Mouse (Mus musculus) CH12.LX (cell line): ENCODE measurements around the gene Gpr157. TPM values are rescaled to one million over a fixed set of nuclear protein-coding genes. Genes with fewer than 3 reads are reported as not detected.

Experiments
- DNase-seq: peaks from one replicate; pipeline ENCODE4 v3.0.0-alpha.2; 2013; ENCODE audit errors: extremely low read depth
- H3K27ac ChIP-seq: 2 replicates; pipeline ENCODE4 v1.5.1; 2012; ENCODE audit warnings: low read depth, mild to moderate bottlenecking, control low read depth, moderate library complexity; ENCODE audit not compliant: insufficient read depth
- H3K27me3 ChIP-seq: replicated peaks from 2 replicates; pipeline ENCODE3; 2012; ENCODE audit warnings: inconsistent platforms
- H3K36me3 ChIP-seq, 2 experiments: replicated peaks in 1 of 2; 2 replicates each; pipeline versions ENCODE3 to v1.6.1; 2012; ENCODE audit warnings: inconsistent platforms in 1 of 2, low read length in 1 of 2, mild to moderate bottlenecking in 1 of 2, mixed read lengths in 1 of 2, moderate library complexity in 1 of 2; ENCODE audit not compliant: control insufficient read depth in 1 of 2, insufficient read depth in 1 of 2
- H3K4me1 ChIP-seq, 2 experiments: 2 replicates each; pipeline ENCODE4 v1.6.1; 2012; ENCODE audit warnings: inconsistent platforms in 1 of 2, moderate library complexity in 1 of 2; ENCODE audit not compliant: insufficient read depth in 2 of 2, control insufficient read depth in 1 of 2
- H3K4me2 ChIP-seq: 2 replicates; pipeline ENCODE4 v1.6.1; 2012; ENCODE audit warnings: low read depth, mild to moderate bottlenecking, control low read depth; ENCODE audit not compliant: poor library complexity, insufficient read depth, severe bottlenecking
- H3K4me3 ChIP-seq, 3 experiments: fragments of 150-350 bp in 1 of 3; sonication (generic) in 1 of 3; replicated peaks in 1 of 3; 2 replicates each; pipeline versions ENCODE3 to v1.5.1; 2011 to 2012; ENCODE audit warnings: low read depth in 2 of 3, low read length in 2 of 3, mild to moderate bottlenecking in 2 of 3, moderate library complexity in 2 of 3, control low read depth in 1 of 3, improper control_type of control experiment in 1 of 3, inconsistent platforms in 1 of 3, mixed read lengths in 1 of 3; ENCODE audit not compliant: poor library complexity in 1 of 3
- H3K79me2 ChIP-seq: replicated peaks from 2 replicates; pipeline ENCODE4 v1.6.1; 2012; ENCODE audit warnings: mild to moderate bottlenecking, moderate library complexity; ENCODE audit not compliant: control insufficient read depth, poor library complexity, insufficient read depth, severe bottlenecking; ENCODE audit errors: extremely low read depth
- H3K9ac ChIP-seq: 2 replicates; pipeline ENCODE4 v1.6.1; 2012; ENCODE audit warnings: low read depth, mild to moderate bottlenecking, control low read depth, moderate library complexity; ENCODE audit not compliant: insufficient read depth
- H3K9me3 ChIP-seq: replicated peaks from 2 replicates; pipeline ENCODE3; 2012; ENCODE audit warnings: low read length, inconsistent platforms, mixed read lengths
- BHLHE40 ChIP-seq: IDR thresholded peaks from 2 replicates; pipeline ENCODE4 v1.6.1; 2011; ENCODE audit warnings: mild to moderate bottlenecking, low read depth, low read length, improper control_type of control experiment
- CHD2 ChIP-seq: IDR thresholded peaks from 2 replicates; pipeline ENCODE4 v1.6.1; 2011; ENCODE audit warnings: low read length, improper control_type of control experiment
- CTCF ChIP-seq, 2 experiments: IDR thresholded peaks in 1 of 2; conservative IDR thresholded peaks in 1 of 2; 2 replicates each; pipeline ENCODE4 v1.5.1; 2011 to 2012; ENCODE audit warnings: low read depth in 2 of 2, low read length in 2 of 2, improper control_type of control experiment in 1 of 2, inconsistent platforms in 1 of 2, mild to moderate bottlenecking in 1 of 2, moderate library complexity in 1 of 2
- E2F4 ChIP-seq: IDR thresholded peaks from 2 replicates; pipeline ENCODE4 v1.6.1; 2011; ENCODE audit warnings: low read depth, low read length, improper control_type of control experiment; ENCODE audit not compliant: insufficient replicate concordance
- ELF1 ChIP-seq: IDR thresholded peaks from 2 replicates; pipeline ENCODE4 v1.6.1; 2014; ENCODE audit warnings: low read depth, mild to moderate bottlenecking, inconsistent platforms, low read length, improper control_type of control experiment
- IRF4 ChIP-seq: IDR thresholded peaks from 2 replicates; pipeline ENCODE4 v1.6.1; 2014; ENCODE audit warnings: low read depth, mild to moderate bottlenecking, inconsistent platforms, low read length, improper control_type of control experiment
- MAZ ChIP-seq: IDR thresholded peaks from 2 replicates; pipeline ENCODE4 v1.6.1; 2012; ENCODE audit warnings: low read depth, mild to moderate bottlenecking, inconsistent platforms, low read length, improper control_type of control experiment, moderate library complexity
- MXI1 ChIP-seq: IDR thresholded peaks from 2 replicates; pipeline ENCODE4 v1.6.1; 2011; ENCODE audit warnings: mild to moderate bottlenecking, low read depth, low read length, improper control_type of control experiment
- NELFE ChIP-seq: IDR thresholded peaks from 2 replicates; pipeline ENCODE4 v1.6.1; 2011; ENCODE audit warnings: low read depth, low read length, improper control_type of control experiment
- NRF1 ChIP-seq: IDR thresholded peaks from 2 replicates; pipeline ENCODE4 v1.6.1; 2014; ENCODE audit warnings: low read depth, mild to moderate bottlenecking, inconsistent platforms, low read length, improper control_type of control experiment, moderate library complexity
- PAX5 ChIP-seq: IDR thresholded peaks from 2 replicates; pipeline ENCODE4 v1.6.1; 2012; ENCODE audit warnings: low read length, inconsistent platforms, mixed read lengths
- POLR2AphosphoS2 ChIP-seq: IDR thresholded peaks from 2 replicates; pipeline ENCODE4 v1.6.1; 2011; ENCODE audit warnings: low read depth, low read length, improper control_type of control experiment
- RAD21 ChIP-seq: IDR thresholded peaks from 2 replicates; pipeline ENCODE4 v1.6.1; 2011; ENCODE audit warnings: low read depth, mild to moderate bottlenecking, low read length, improper control_type of control experiment, moderate library complexity
- RCOR1 ChIP-seq: conservative IDR thresholded peaks from 2 replicates; pipeline ENCODE4 v1.6.1; 2012; ENCODE audit warnings: low read depth, mild to moderate bottlenecking, inconsistent platforms, low read length, improper control_type of control experiment
- SMC3 ChIP-seq: IDR thresholded peaks from 2 replicates; pipeline ENCODE4 v1.6.1; 2011; ENCODE audit warnings: low read depth, low read length, improper control_type of control experiment
- TCF12 ChIP-seq: IDR thresholded peaks from 2 replicates; pipeline ENCODE4 v1.6.1; 2014; ENCODE audit warnings: low read depth, mild to moderate bottlenecking, inconsistent platforms, low read length, improper control_type of control experiment
- UBTF ChIP-seq: IDR thresholded peaks from 2 replicates; pipeline ENCODE4 v1.6.1; 2012; ENCODE audit warnings: low read depth, mild to moderate bottlenecking, inconsistent platforms, low read length, improper control_type of control experiment, moderate library complexity
- USF1 ChIP-seq: IDR thresholded peaks from 2 replicates; pipeline ENCODE4 v1.6.1; 2014; ENCODE audit warnings: low read depth, mild to moderate bottlenecking, inconsistent platforms, low read length, improper control_type of control experiment
- ZC3H11A ChIP-seq: IDR thresholded peaks from 2 replicates; pipeline ENCODE4 v1.6.1; 2012; ENCODE audit warnings: low read depth, mild to moderate bottlenecking, inconsistent platforms, low read length, improper control_type of control experiment
- ZKSCAN1 ChIP-seq: IDR thresholded peaks from 2 replicates; pipeline ENCODE4 v1.6.1; 2012; ENCODE audit warnings: low read depth, inconsistent platforms, low read length, improper control_type of control experiment, borderline replicate concordance
- dilution Hi-C: fragments of 300-500 bp; cut with MboI; formaldehyde crosslinking; loops from 2 replicates; pipeline ENCODE4 v1.14.3; 2020; ENCODE audit warnings: low sequenced_read_pairs; ENCODE audit not compliant: extremely low pct_unique_long_range_greater_than_20kb, extremely low pct_ligation_motif_present
- in situ Hi-C: fragments of 300-500 bp; cut with MboI; formaldehyde crosslinking; loops from 3 replicates; pipeline ENCODE4 v1.14.3; 2019; ENCODE audit warnings: low sequenced_read_pairs, low pct_ligation_motif_present, low pct_unique_long_range_greater_than_20kb, mixed read lengths
- polyA plus RNA-seq: library from polyadenylated mRNA; unstranded; fragments of >175 nt; gene quantifications from 2 replicates; pipeline ENCODE4 v1.2.1, GENCODE M21; 2012; ENCODE audit warnings: low read depth; ENCODE audit not compliant: insufficient read length
- total RNA-seq, 2 experiments: library from RNA; depleted of rRNA; stranded (reverse); fragments of 300-350 nt in 1 of 2; fragments of >200 nt in 1 of 2; gene quantifications; 2 replicates each; pipeline ENCODE4 v1.2.3; 2012 to 2014

Gene Gpr157
- total and polyA plus RNA-seq, 3 experiments: 2.6 to 3.5 (median 2.8) TPM

DNA sequence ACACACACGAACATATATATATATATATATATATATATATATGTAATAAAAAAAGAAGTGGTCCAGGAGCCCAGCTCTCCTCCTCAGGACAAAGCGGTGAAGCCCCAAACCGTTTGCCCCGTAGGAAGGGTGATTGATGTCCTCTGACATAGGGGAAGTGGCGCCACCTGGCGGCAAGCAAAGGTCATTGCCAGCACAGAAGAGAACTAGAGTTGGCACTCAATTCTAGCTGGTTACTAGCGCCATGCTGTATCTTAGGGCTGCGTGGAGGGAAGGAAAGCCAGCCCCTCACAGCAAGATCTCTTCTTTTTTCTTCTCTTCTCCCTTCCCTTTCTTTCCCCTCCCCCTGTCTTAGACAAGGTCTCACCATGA lies 14.1 kb upstream of the Gpr157 start:
- H3K4me2 ChIP-seq: no peak overlapping the region
- dilution Hi-C loops (no loop called here), in situ Hi-C loops (loop anchor here (5.0 kb wide), 1 partner anchor 36 kb away; no protein-coding TSS in a partner anchor)
- no peaks in the 10 kb centered on the region for H3K9me3 ChIP-seq
- peaks cover 30 to 58% of the 10 kb centered on the region in 2 experiments for H3K36me3 ChIP-seq
- no peaks in the 10 kb centered on the region for H3K79me2 ChIP-seq
- peaks cover 8 to 70% of the 10 kb centered on the region in 2 experiments for H3K4me1 ChIP-seq
- H3K27ac ChIP-seq: no peak overlapping the region
- TF ChIP-seq POLR2AphosphoS2: no peak
- peak; percentile 89 to 91 for TF ChIP-seq CTCF (conservative IDR thresholded peaks at IDR 0.05 in 1 of 2, IDR thresholded peaks at IDR 0.05 in 1 of 2; ENCODE audit: low read depth in 2 of 2, low read length in 2 of 2)
- no peak for TF ChIP-seq BHLHE40
- peak; percentile 83 for TF ChIP-seq RAD21
- TF ChIP-seq SMC3: peak; percentile 95
- peak; percentile 64 for TF ChIP-seq ZC3H11A
- no peak for TF ChIP-seq RCOR1
- TF ChIP-seq IRF4: no peak
- peak; percentile 30; the same call in 1 of the 2 replicates for TF ChIP-seq NELFE
- no peak for TF ChIP-seq ELF1
- TF ChIP-seq UBTF: no peak
- peak; percentile 72 for DNase-seq
- no peak overlapping the region for H3K9ac ChIP-seq
- H3K27me3 ChIP-seq: no peaks in the 10 kb centered on the region
- no peak overlapping the region for H3K4me3 ChIP-seq

DNA sequence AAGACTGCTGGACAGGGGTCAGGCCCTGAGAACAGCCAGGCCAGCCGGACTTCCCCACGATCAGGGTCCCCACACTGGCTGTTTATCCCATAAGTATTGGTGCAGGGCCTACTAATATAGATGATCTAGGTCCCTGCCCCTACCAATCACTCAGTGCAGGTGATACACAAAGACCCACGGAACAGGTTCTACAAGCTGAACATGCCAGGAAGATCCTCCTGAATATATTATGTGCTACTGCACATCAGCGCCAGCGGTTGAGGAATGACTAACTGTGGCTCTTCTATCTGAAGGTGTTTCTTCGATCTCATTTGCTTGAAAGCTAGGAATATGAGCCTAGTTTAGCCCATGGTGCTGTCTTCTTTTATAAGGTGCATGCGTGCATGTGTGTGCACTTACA lies 11.8 kb upstream of the Gpr157 start:
- peaks cover 11 to 37% of the 10 kb centered on the region in 2 experiments for H3K36me3 ChIP-seq
- H3K9ac ChIP-seq: no peak overlapping the region
- H3K27ac ChIP-seq: no peak overlapping the region
- no peak overlapping the region for H3K4me2 ChIP-seq
- H3K79me2 ChIP-seq: no peaks in the 10 kb centered on the region
- in situ Hi-C loops (no loop called here), dilution Hi-C loops (no loop called here)
- H3K4me3 ChIP-seq: no peak overlapping the region
- no peaks in the 10 kb centered on the region for H3K27me3 ChIP-seq
- no peaks in the 10 kb centered on the region for H3K9me3 ChIP-seq
- H3K4me1 ChIP-seq: peaks cover 20 to 71% of the 10 kb centered on the region in 2 experiments
- TF ChIP-seq CHD2: no peak
- TF ChIP-seq SMC3: no peak
- TF ChIP-seq ZKSCAN1: no peak
- no peak for TF ChIP-seq MXI1
- TF ChIP-seq ZC3H11A: no peak
- no peak for TF ChIP-seq MAZ
- no peak for TF ChIP-seq NRF1
- TF ChIP-seq TCF12: no peak
- no peak for TF ChIP-seq CTCF (conservative IDR thresholded peaks at IDR 0.05 in 1 of 2, IDR thresholded peaks at IDR 0.05 in 1 of 2; ENCODE audit: low read depth in 2 of 2, low read length in 2 of 2)
- TF ChIP-seq E2F4: no peak
- no peak for TF ChIP-seq USF1
- TF ChIP-seq RAD21: no peak
- TF ChIP-seq PAX5: no peak
- no peak for TF ChIP-seq UBTF
- TF ChIP-seq RCOR1: no peak
- TF ChIP-seq NELFE: no peak
- TF ChIP-seq, all 38 proteins: peak for 0
- DNase-seq: no peak
